Mouse (Mus musculus) cerebellum, adult 2 months (tissue): ENCODE results near the gene Gfy.

Experiments used
- CTCF ChIP-seq: fragments of 200-500 bp; IDR thresholded peaks from 2 replicates; pipeline ENCODE4 v1.5.1; 2011; ENCODE audit warnings: low read depth, mild to moderate bottlenecking, control low read depth, low read length, moderate library complexity, borderline replicate concordance; ENCODE audit not compliant: insufficient read depth
- POLR2A ChIP-seq: fragments of 200-500 bp; IDR thresholded peaks from 2 replicates; pipeline ENCODE4 v1.6.1; 2011; ENCODE audit warnings: low read length, control low read depth, borderline replicate concordance; ENCODE audit not compliant: insufficient read depth

- TF ChIP-seq CTCF (no peak), POLR2A (no peak; the same call in 1 of the 2 replicates)
These were observed 3.0 kb downstream of the Gfy start for GRCm38 (mm10) chr7:45176356-45176755.
